Mouse (Mus musculus) spleen, adult 2 months (tissue): Measurements from ENCODE around the gene Gm10382.

Source experiments
- CTCF ChIP-seq: fragments of 200-500 bp; IDR thresholded peaks from 2 replicates; pipeline ENCODE4 v1.5.1; 2011; ENCODE audit warnings: mild to moderate bottlenecking, inconsistent platforms; ENCODE audit not compliant: insufficient read depth, insufficient read length, insufficient replicate concordance; ENCODE audit errors: extremely low read depth
- POLR2A ChIP-seq: fragments of 200-500 bp; IDR thresholded peaks from 2 replicates; pipeline ENCODE4 v1.6.1; 2011; ENCODE audit warnings: low read depth, low read length, inconsistent platforms

GRCm38 (mm10) chr5:125360566-125360965 is 28.6 kb upstream of the Gm10382 start:
- TF ChIP-seq CTCF = no peak
- TF ChIP-seq POLR2A = no peak
